In the genomic region with DNA sequence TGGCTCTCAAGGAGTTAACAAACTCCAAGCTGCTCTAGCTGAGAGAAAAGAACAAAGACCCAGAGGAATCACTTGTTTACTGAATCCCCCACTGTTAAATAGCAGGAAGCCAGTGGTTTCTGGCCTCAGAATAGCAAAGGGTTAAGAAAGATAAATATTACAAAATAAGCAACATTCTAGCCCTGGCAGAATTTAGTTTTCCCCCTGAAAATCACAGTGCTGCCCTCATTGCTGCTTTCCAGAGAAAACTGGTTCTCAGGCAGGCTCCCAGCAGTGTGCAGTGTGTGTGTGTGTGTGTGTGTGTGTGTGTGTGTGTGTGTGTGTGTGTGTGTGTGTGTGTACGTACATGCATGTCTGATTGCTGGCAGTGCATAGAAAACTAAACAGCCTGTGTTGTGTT, we compare ENCODE assay signal across 13 mouse cellular contexts. TPM values are rescaled to one million over a fixed set of nuclear protein-coding genes. Genes with fewer than 3 reads are reported as not detected.
DNase-seq lines count a peak whose midpoint lies in the region; ATAC-seq lines count a peak whose summit lies in the region.
"Had no signal": no experiment of that assay in that cellular context is flagged by ENCODE, and none has a peak within 500 bp of the region (broad histone marks: within the 10 kb centered on the region; RNA-seq: fewer than 3 reads in every experiment).

No protein-coding gene starts in this region.

- H3K4me2 ChIP-seq in heart, embryonic 15.5 days, result no peak overlapping the region
- H3K4me2 ChIP-seq in lung, embryonic 16.5 days (ENCODE audit: low read depth, low read length), result 0 out of 2 replicates have a peak overlapping the region, but pooled peaks have one; percentile 4
- H3K4me2 ChIP-seq in forebrain, embryonic 14.5 days (ENCODE audit: low read length), result no peak overlapping the region

- no CpG with 5 or more reads among the region's 1 CpGs for WGBS in heart, embryonic 15.5 days
- 14% methylated on average over 1 of the region's 1 CpGs for WGBS in lung, embryonic 16.5 days
- 42% methylated on average over 1 of the region's 1 CpGs for WGBS in forebrain, embryonic 14.5 days

- H3K4me1 ChIP-seq in heart, embryonic 15.5 days (replicated peaks), result peaks cover 10% of the 10 kb centered on the region
- H3K4me1 ChIP-seq in lung, embryonic 16.5 days (replicated peaks; ENCODE audit: control insufficient read depth, insufficient read depth, low read length), result peaks cover 12% of the 10 kb centered on the region; the same call in 1 of the 2 replicates
- H3K4me1 ChIP-seq in forebrain, embryonic 14.5 days (ENCODE audit: control insufficient read depth, insufficient read depth, low read length), result no peaks in the 10 kb centered on the region

- no peak for DNase-seq in heart, postnatal 36 days
- no peak for DNase-seq in lung, postnatal 36 days
- peak; percentile 27 for DNase-seq in forebrain, embryonic 14.5 days (ENCODE audit: low spot score)
- DNase-seq in lung, postnatal 4 days, result peak; percentile 17 to 38
- no peak for DNase-seq in layer of hippocampus, postnatal 14 days (ENCODE audit: low spot score in 2 of 2)
- DNase-seq in ovary, postnatal 14 days (ENCODE audit: low spot score), result no peak
- DNase-seq: heart, adult 2 months; kidney, adult 11 months; right cerebral cortex, adult 18-20 months; thymus, postnatal 14 days had no signal

- H3K27me3 ChIP-seq in heart, embryonic 15.5 days, result no peaks in the 10 kb centered on the region
- no peaks in the 10 kb centered on the region for H3K27me3 ChIP-seq in lung, embryonic 16.5 days (ENCODE audit: control insufficient read depth, insufficient read depth, low read depth, low read length)
- H3K27me3 ChIP-seq in forebrain, embryonic 14.5 days (replicated peaks; ENCODE audit: control insufficient read depth, insufficient read depth, low read length), result no peaks in the 10 kb centered on the region

- H3K27ac ChIP-seq in heart, embryonic 15.5 days, result peak overlapping the region; percentile 29; the same call in 1 of the 2 replicates
- peak overlapping the region; percentile 78 for H3K27ac ChIP-seq in lung, embryonic 16.5 days (ENCODE audit: low read length)
- H3K27ac ChIP-seq in forebrain, embryonic 14.5 days (ENCODE audit: low read depth, low read length), result no peak overlapping the region; the same call in 1 of the 2 replicates
- H3K27ac ChIP-seq: heart, adult 2 months had no signal

- ATAC-seq in heart, embryonic 15.5 days (replicated peaks; ENCODE audit: insufficient number of reproducible peaks, insufficient read depth, low FRiP score, low read depth), result no peak
- peak; percentile 85 for ATAC-seq in lung, embryonic 16.5 days (ENCODE audit: low read depth)
- peak; percentile 29; the same call in 1 of the 2 replicates for ATAC-seq in forebrain, embryonic 14.5 days

- H3K36me3 ChIP-seq in heart, embryonic 15.5 days, result peaks cover 56% of the 10 kb centered on the region
- peaks cover 26% of the 10 kb centered on the region for H3K36me3 ChIP-seq in lung, embryonic 16.5 days (ENCODE audit: control insufficient read depth, insufficient read depth, low read length)
- peaks cover 80% of the 10 kb centered on the region for H3K36me3 ChIP-seq in forebrain, embryonic 14.5 days (ENCODE audit: control insufficient read depth, insufficient read depth, low read length)

- intact Hi-C loops in heart, postnatal 36 days (cut with DNase I), result no loop called here

- H3K9me3 ChIP-seq in heart, embryonic 15.5 days (replicated peaks), result no peaks in the 10 kb centered on the region
- no peaks in the 10 kb centered on the region for H3K9me3 ChIP-seq in lung, embryonic 16.5 days (ENCODE audit: control insufficient read depth, low read length)
- no peaks in the 10 kb centered on the region for H3K9me3 ChIP-seq in forebrain, embryonic 14.5 days (replicated peaks; ENCODE audit: control insufficient read depth, low read length)

- H3K9ac ChIP-seq in heart, embryonic 15.5 days, result no peak overlapping the region
- peak overlapping the region; percentile 1; the same call in 1 of the 2 replicates for H3K9ac ChIP-seq in lung, embryonic 16.5 days (ENCODE audit: low read length)
- H3K9ac ChIP-seq in forebrain, embryonic 14.5 days (ENCODE audit: low read length), result no peak overlapping the region

- no peak overlapping the region for H3K4me3 ChIP-seq in heart, embryonic 15.5 days
- no peak overlapping the region for H3K4me3 ChIP-seq in lung, embryonic 16.5 days (ENCODE audit: low read length)
- no peak overlapping the region for H3K4me3 ChIP-seq in forebrain, embryonic 14.5 days (ENCODE audit: low read depth, low read length)
- H3K4me3 ChIP-seq: heart, adult 2 months; layer of hippocampus, adult 2 months had no signal

RNA-seq across cellular contexts. Expression of gene Nrd1, which starts 51.8 kb away (rescaled TPM):
- polyA plus RNA-seq in heart, embryonic 15.5 days (2015; fragmentation: Nextera tagmentation; extraction: Ambion mirVana), result 44.6 and 51.8 TPM in 2 replicates
- total RNA-seq in heart, postnatal 36 days (2021), result 100 to 1,000 TPM; 132 to 133 TPM
- 57.4 and 62.7 TPM in 2 replicates for polyA plus RNA-seq in lung, embryonic 16.5 days (2015; fragmentation: Nextera tagmentation; extraction: Ambion mirVana)
- polyA plus RNA-seq in forebrain, embryonic 14.5 days (2014; fragmentation: Nextera tagmentation; extraction: Ambion mirVana), result 45.6 and 49.8 TPM in 2 replicates
- 100 to 1,000 TPM; 132 to 135 TPM for total RNA-seq in layer of hippocampus, postnatal 14 days (2021)

Comparison
In these comparisons a context has a peak if more than half of its experiments do, and no peak if none do; other contexts are left out.
1. DNase-seq: peak in forebrain, embryonic 14.5 days (single experiment) and lung, postnatal 4 days (2 of 2); none in heart, postnatal 36 days (0 of 2), lung, postnatal 36 days (single experiment), layer of hippocampus, postnatal 14 days (0 of 2) and ovary, postnatal 14 days (single experiment).